22 mouse cellular contexts compared by ENCODE assay signal in genomic region chr14:13267181-13267580, GRCm38 (mm10). TPM values are rescaled to one million over a fixed set of nuclear protein-coding genes. Genes with fewer than 3 reads are reported as not detected.
DNase-seq lines count a peak whose midpoint lies in the region; ATAC-seq and TF ChIP-seq lines count a peak whose summit lies in the region.
"Had no signal": no experiment of that assay in that cellular context is flagged by ENCODE, and none has a peak within 500 bp of the region (broad histone marks: within the 10 kb centered on the region; RNA-seq: fewer than 3 reads in every experiment).

No protein-coding gene starts in this region.

- no peak overlapping the region for H3K4me2 ChIP-seq in hindbrain, embryonic 12.5 days (replicated peaks)
- H3K4me2 ChIP-seq: embryonic facial prominence, embryonic 13.5 days; hindbrain, embryonic 14.5 days; limb, embryonic 15.5 days; midbrain, embryonic 15.5 days had no signal

- no peak overlapping the region for H3K4me3 ChIP-seq in left cerebral cortex, adult 2 months
- no peak overlapping the region for H3K4me3 ChIP-seq in hindbrain, embryonic 12.5 days
- H3K4me3 ChIP-seq: embryonic facial prominence, embryonic 13.5 days; heart, embryonic 10.5 days; limb, embryonic 15.5 days; midbrain, embryonic 15.5 days; myocyte had no signal

- DNase-seq in heart, adult 11 months: peak; percentile 71
- no peak for DNase-seq in heart, postnatal 4 days
- peak; percentile 81 to 83 for DNase-seq in cerebellum, postnatal 10 days
- peak; percentile 49 to 54 for DNase-seq in layer of hippocampus, adult 8-10 months (ENCODE audit: low spot score in 2 of 2)
- DNase-seq in embryo, embryonic 9.5 days (ENCODE audit: extremely low spot score): no peak
- DNase-seq in left cerebral cortex, adult 2 months (ENCODE audit: extremely low spot score in 1 of 2, low spot score in 2 of 2): no peak
- DNase-seq: adrenal gland, postnatal 14 days; heart, postnatal 10 days; kidney, adult 9 months; kidney, postnatal 25 days; thymus, postnatal 36 days had no signal

- no peaks in the 10 kb centered on the region for H3K4me1 ChIP-seq in hindbrain, embryonic 12.5 days
- H3K4me1 ChIP-seq: embryonic facial prominence, embryonic 13.5 days; heart, embryonic 10.5 days; limb, embryonic 15.5 days; midbrain, embryonic 15.5 days had no signal

- H3K9me3 ChIP-seq in hindbrain, embryonic 12.5 days (replicated peaks): no peaks in the 10 kb centered on the region
- H3K9me3 ChIP-seq: embryonic facial prominence, embryonic 13.5 days; G1E; heart, embryonic 10.5 days; limb, embryonic 15.5 days; midbrain, embryonic 15.5 days had no signal

- H3K27me3 ChIP-seq in hindbrain, embryonic 12.5 days: no peaks in the 10 kb centered on the region
- H3K27me3 ChIP-seq: embryonic facial prominence, embryonic 13.5 days; limb, embryonic 15.5 days; midbrain, embryonic 15.5 days had no signal

- TF ChIP-seq CTCF in left cerebral cortex, adult 2 months (IDR thresholded peaks at IDR 0.05): no peak

- ATAC-seq in hindbrain, embryonic 12.5 days (ENCODE audit: low FRiP score): no peak
- ATAC-seq: forebrain, embryonic 16.5 days; lung, postnatal 0 days; midbrain, embryonic 15.5 days had no signal

- H3K9ac ChIP-seq in hindbrain, embryonic 12.5 days: no peak overlapping the region
- H3K9ac ChIP-seq: embryonic facial prominence, embryonic 13.5 days; hindbrain, embryonic 14.5 days; limb, embryonic 15.5 days; midbrain, embryonic 15.5 days had no signal

- H3K27ac ChIP-seq in left cerebral cortex, adult 2 months: no peak overlapping the region
- H3K27ac ChIP-seq in hindbrain, embryonic 12.5 days: no peak overlapping the region
- H3K27ac ChIP-seq: embryonic facial prominence, embryonic 13.5 days; heart, embryonic 10.5 days; hindbrain, embryonic 14.5 days; limb, embryonic 15.5 days; midbrain, embryonic 15.5 days had no signal

- 90% methylated on average over 4 of the region's 4 CpGs for whole genome bisulfite sequencing in hindbrain, embryonic 12.5 days

- H3K36me3 ChIP-seq in hindbrain, embryonic 12.5 days: no peaks in the 10 kb centered on the region
- H3K36me3 ChIP-seq: embryonic facial prominence, embryonic 13.5 days; G1E; heart, embryonic 10.5 days; limb, embryonic 15.5 days; midbrain, embryonic 15.5 days had no signal

- intact Hi-C loops in left cerebral cortex, adult 2 months (cut with DNase I): no loop called here

RNA-seq across cellular contexts. Expression of gene Synpr, which starts 17.4 kb away (rescaled TPM):
- not detected for total RNA-seq in heart, postnatal 4 days (2021)
- total RNA-seq in layer of hippocampus, adult 8-10 months (2022): 100 to 1,000 TPM; 129 to 180 (median 145) TPM
- 100 to 1,000 TPM; 114 to 116 TPM for total RNA-seq in left cerebral cortex, adult 2 months (2021)
- 22.5 and 27.2 TPM in 2 replicates for polyA plus RNA-seq in hindbrain, embryonic 12.5 days (2016; fragmentation: Nextera tagmentation; extraction: Ambion mirVana)
- total RNA-seq: heart, postnatal 10 days; megakaryocyte progenitor cell, adult 5-6 weeks had no signal
- polyA plus RNA-seq: G1E had no signal

Comparison
In these comparisons a context has a peak if more than half of its experiments do, and no peak if none do; other contexts are left out.
1. DNase-seq: peak in heart, adult 11 months (single experiment), cerebellum, postnatal 10 days (2 of 2) and layer of hippocampus, adult 8-10 months (2 of 2); none in heart, postnatal 4 days (single experiment), embryo, embryonic 9.5 days (single experiment) and left cerebral cortex, adult 2 months (0 of 2).
2. RNA of gene Synpr, which starts 17.4 kb away (total RNA-seq): 129 to 180 TPM in layer of hippocampus, adult 8-10 months and 114 to 116 TPM in left cerebral cortex, adult 2 months; not detected in heart, postnatal 4 days; every median in the first group is over 100 times any median in the second.